Mouse (Mus musculus): ENCODE measurements around the gene Slc45a2.

Gene Slc45a2

DNA sequence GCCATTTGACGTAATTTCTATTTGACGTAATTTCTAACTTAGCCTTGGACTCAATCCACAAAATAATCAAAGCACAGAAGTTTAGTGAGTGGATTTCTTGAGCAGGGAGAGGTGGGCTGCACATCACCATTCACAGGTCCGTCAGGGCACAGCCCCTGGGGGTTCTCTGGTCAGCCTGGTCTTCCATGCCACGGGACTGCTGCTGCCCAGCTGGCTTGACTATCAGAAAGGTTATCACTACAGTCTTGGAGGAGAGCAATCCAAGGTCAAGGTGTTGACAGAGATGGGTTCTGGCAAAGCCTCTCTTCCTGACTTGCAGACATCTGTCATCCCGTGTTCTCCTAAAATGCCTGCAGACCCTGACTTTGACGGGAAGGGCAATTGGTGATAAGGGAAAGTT, 4.1 kb downstream of the Slc45a2 start:
- no peak for DNase-seq (ENCODE audit: low spot score)

DNA sequence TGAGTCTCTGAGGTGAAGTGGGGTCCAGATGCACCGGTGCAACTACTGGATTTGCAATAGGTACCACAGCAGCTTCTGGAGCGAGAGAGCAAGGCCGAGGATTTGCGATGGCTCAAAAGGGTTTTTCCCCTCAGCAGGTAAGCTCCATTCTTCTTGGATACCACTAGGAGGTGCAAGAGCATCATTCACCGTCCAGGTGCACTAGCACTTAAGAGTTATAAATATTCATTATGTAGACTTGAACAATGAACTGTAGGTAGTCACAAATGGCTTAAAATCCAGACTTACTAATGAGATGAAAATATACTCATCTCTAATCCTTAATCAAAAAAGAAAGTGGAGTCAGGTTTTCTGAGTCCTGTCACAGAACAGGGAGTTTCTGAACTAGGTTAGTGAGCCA, 8.2 kb downstream of the Slc45a2 start:
- DNase-seq (ENCODE audit: low spot score): no peak

DNA sequence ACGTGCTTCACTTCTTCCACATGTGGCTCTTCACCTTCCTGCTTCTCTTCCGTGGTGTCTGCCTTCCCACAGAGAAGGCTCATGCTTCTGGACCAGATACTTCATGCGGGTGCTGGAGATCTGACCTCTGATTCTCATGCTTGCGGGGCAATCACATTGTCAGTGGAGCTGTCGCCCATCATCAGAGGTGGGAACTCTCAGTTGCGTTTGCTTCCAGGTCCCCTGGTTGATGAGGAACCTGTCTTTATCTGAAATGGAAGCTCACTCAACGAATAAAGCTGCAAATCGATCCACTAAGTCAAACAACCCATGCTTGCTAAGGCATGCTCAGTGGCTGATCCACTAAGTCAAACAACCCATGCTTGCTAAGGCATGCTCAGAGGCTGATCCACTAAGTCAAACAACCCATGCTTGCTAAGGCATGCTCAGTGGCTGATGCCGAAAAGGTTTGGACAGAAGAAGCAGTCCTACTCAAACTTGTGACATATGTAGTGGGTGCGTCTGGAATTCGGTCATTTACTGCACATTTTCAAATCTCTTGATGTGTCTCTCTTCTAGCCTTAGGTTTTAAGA, 10.5 kb downstream of the Slc45a2 start:
- no peak for DNase-seq (ENCODE audit: low spot score)

DNA sequence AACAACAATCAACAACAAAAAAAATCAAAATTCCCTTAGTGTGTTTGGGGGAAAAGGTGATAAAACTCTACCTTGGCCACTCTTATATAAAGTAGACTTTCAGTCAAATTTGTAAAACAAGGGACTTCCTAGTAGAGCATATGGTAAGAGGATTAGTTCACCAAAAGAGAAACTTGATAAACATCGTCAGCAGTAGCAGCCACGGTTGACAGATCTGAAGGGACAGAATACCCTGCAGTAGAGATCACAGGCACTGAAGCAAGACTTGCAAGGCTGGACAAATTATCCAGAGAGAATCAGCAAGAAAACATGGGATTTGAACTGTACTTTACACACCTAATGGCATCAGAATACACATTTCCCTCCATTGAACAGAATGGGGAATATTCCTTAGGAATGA, 14.4 kb downstream of the Slc45a2 start:
- DNase-seq (ENCODE audit: low spot score): no peak

DNA sequence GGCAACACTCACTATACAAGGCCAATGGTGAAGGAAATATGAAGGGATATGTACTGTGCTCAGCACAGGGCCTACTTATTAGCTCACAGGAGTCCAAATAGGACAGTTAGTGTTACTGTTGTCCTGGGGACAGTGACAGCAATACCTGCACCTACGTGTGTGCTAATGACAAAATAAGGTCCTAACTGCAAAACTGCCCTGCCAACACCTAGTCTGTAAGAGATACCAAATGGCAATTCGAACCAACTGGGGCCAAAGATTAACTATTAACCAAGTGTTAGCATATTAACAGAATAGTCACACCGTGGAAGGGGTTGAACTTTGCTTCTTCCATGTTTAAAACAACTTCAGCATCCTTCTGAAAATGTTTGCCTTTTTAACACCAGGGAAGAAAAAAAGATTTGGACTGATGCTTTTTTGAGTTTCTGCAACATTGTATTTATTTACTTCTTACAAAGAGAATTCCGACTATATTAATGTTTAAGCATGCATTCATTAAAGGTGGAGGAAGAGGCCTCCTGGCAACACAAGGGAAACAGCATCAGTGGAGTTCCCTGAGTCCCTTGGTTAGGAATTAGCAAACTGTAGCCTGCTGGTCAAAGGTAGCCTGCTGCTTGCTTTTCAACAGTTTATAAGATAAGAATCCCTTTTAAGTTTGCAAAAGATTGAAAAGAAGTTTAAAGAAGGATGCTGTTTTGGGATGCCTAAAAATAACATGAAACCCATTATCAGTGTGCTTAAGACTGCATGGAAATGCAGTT, 26.5 kb downstream of the Slc45a2 start:
- no peak for DNase-seq (ENCODE audit: low spot score)

DNA sequence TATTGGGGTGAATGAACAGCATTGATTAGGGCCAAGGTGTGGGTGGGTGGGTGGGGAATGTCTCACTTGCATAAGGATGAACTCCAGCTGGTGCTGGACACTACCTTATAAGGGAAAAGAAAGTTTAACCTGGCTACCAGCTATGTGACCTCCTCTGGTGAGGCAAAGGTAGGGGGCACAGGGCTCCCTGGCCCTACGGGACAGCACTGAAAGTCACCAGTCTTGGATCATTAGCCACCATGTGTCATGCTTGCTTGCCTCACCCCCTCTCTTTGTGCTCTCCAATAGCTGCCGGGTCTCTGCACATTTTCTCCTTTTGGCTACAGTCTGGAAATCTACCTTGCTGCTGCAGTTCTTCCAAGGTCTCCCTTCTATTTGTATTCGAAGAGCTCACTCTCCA, 29.7 kb downstream of the Slc45a2 start:
- no peak for DNase-seq (ENCODE audit: low spot score)

DNA sequence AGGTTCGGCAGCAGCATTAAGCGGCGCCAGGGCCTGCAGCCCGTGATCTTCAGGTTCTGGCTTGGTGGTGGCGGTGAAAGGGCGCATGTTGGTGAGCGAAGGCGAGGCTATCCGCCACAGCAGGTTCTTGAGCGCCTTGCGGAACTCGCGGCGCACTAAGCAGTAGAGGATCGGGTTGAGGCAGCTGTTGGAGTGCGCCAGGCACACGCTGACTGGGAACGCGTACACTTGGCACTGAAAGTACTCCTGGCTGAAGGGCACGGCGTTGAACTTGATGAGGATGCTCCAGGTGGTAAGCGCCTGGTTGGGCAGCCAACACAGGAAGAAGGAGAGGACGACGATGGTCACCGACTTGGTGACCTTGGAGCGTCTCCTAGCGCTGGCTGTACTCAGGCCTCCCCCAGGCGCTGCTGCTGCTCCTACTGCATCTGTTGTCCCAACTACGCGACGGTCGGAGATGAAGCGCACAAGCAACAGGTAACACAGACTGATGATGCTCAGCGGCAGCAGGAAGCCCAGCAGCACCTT, 35.5 kb downstream of the Slc45a2 start:
- DNase-seq (ENCODE audit: low spot score): no peak

DNA sequence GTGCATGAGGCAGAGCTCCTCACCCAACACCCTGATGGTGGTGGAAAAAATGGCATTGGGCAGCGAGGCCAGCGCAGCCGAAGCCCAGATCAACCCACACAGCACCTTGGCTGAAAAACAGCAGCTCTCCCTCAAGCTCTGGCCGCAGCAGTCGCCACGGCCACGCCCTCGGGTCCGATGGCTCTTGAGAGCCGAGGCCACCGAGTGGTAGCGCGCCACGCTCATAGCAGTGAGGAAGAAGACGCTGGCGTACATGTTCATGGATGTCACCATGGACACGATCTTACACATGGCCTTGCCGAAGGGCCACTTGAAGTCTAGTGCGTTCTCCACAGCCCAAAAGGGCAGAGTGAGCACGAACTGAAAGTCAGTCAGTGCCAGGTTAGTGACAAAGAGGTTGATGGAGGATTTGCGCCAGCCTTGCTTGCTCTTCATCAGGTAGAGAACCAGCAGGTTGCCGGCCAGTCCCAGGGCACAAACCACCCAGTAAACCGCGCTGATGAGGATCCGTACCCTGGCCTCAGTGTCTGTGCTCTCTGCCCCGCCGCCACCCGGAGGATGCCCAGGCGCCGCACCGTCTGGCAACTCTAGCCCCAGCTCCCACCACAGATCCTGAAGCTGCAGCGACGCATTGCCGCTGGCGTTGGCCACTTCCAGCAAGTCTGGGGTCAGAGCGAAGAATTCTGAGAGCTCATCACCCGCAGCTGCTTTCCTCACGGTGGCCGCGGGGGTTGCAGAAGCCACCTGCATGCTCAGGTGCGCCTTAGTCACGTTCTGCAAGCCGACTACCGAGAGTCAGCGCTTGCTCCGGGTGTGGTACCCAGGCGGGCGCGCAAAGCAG, 36.2 kb downstream of the Slc45a2 start:
- DNase-seq (ENCODE audit: low spot score): no peak

DNA sequence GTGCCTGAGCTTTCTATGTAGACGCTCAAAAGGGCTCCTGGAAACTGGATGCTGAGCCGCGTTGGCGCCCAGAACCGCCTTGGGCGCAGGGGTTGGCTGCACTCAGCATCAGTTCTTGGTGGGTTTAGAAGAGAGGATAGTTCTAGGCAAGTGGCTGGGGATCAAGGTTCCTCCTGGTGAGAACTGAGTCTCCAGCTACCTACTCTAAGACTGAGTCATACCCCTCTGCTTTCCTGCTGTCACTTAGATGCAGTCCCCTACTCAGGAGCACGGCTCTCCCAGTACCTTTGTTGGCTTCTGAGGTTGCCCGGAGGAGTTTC, 36.8 kb downstream of the Slc45a2 start:
- no peak for DNase-seq (ENCODE audit: low spot score)

DNA sequence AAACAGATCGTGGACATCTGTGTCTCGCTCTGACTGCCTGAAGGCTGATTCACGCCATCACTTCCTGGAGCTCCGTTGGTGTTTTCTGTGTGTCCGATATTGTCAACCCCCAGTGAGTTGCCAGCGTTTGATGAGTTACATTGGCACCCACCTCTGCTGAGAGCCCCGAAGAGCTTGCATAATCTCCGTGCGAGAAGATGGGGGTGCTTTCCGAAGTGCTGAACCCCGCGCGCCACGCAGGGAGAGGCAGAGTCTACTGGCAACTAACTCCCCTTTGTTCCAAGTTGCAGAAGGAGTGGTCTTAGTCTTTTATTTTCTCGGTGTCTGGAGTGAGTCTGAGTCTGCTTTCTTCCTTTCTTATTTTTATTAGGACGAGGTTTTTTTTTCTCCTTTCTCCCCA, 37.2 kb downstream of the Slc45a2 start, which contains the start of gene Rxfp3:
Gene Rxfp3, minus strand, starts transcription at position 281 of the 400 bp plus-strand sequence.
- DNase-seq (ENCODE audit: low spot score): no peak

DNA sequence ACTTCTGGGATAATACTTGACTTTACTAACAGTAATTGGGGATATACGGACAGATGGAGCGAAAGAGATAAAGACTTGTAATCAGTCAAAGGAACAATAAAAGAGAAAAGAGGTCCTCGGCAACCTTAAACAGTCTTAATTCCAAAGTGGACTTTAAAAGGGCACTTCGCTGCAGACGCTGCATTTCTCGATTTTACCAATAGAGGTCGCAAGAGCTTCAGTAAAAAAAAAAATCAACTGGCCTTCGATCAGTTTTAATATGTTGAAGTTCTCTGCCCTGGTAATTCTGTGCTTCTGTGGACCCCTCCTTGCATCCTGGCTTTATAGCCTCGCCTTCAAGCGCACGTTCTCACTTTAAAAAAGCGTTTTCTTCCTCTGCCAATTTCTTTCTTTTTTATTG, 38.0 kb downstream of the Slc45a2 start:
- peak; percentile 12 for DNase-seq (ENCODE audit: low spot score)

DNA sequence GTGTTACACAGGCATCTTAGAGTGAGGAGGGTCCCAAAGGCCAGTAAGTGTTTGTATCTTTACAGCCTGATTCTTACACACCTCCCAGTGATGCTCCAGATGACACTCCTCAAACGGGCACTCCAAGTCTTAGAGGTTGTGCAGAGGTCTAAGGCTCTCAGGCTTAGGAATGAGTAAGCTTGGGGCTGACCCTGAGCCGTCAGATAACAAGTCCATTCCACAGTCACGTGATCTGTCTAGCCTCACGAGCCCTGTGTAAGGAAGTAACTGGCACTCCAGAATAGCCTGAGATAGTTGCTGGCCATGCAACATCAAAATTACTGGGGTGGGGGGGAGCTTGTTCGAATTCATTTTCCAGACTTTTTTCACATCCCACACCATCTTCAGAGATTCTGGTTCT, 39.5 kb downstream of the Slc45a2 start:
- no peak for DNase-seq (ENCODE audit: low spot score)

DNA sequence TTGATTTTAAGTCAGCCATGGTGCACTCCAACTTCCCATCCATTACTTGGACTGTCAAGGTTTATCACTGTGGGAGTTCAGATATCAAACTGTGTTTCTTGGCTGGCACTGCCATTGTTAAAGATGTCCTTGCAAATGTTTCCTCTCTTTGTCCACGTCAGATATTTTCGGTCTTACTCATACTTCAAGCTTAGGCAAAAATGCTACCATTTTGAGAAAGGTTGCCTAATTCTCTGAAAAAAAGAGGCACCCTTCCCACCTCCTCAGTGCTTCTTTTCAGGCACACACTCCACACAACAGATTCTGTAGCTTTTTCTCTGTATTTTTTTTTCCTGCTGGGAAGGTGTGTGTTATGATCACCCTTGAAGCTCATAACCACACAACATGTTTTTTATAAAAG, 40.7 kb downstream of the Slc45a2 start:
- DNase-seq (ENCODE audit: low spot score): no peak

DNA sequence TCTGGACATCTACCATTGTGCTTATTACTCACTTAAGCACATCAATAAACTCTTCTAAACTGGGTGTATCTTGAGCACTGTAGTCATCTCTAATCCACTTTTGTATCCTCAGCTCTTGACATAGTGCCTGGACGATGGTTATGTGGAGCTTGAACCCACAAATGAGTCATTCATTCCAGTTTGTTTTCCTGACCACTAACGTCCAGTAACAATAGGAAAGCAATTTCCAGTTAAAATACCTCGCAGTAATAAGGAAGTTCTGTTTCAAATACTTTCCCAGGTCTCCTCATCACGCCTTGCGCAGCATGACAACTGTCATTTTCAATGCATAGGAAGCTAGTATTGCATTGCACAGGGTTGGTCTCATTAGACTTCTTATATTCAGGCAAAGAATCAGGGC, 42.3 kb downstream of the Slc45a2 start:
- DNase-seq (ENCODE audit: low spot score): no peak

DNA sequence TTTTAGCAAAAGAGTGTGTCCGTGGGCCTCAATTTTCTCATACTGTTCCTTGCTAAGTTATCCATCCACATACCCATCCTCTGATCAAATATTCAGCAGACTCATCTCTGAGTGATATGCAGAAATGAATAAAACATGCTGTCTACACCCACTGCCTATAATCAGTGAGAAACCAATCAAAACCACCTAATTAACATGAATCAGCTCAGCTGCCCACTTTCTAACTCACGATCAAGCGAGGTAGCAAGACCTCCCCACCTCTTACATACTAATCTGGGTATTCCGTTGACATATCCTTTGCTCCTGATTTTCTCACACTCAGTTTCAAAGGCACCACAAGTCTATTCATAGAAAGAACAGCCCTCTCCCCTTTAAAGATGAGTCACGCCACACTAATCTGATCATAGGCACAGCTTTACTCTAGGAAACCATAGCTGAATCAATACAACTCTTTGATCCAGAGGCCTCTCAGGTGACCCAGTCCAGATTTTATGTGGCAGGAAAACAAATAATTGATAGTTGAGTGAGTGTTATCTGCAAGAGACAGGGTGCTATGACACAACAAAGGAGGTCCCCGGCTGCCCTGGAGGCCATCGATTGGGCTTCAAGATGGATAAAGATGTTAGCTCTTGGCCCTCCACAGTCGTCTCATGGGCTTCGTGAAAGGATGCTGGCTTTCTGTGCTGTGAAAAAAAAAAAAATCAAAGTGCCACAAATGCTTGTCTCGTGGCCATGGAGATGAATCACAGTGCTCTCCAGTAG, 53.3 kb downstream of the Slc45a2 start:
- no peak for DNase-seq (ENCODE audit: low spot score)

DNA sequence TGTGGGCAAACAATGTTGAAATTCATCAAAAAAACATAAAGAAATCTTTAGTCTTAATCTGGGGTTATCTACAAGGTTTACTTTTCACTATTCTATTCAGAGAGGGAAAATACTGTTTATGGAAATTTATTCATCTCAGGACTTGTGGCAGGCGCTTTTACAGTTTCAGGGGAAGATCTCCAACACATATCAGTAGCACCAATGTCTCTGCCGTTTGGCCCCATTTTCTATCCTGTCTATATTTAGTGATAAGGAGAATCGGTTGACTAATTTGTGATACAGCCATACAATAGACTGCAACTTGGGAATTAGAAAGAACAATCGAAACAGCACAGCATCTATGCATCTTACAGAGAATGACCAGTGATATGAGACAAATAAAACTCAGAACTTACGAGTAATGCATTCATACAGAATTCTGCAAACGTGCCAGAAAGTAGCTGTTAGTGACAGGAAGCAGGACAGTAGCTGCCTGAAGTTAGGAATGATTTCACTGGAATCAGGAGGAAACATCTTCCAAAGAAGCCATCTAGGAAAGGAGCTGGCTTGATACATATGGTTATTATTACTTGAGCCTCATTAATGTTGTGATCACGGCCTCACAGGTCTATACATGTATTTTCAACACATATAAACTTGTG, 54.0 kb downstream of the Slc45a2 start:
- no peak for DNase-seq (ENCODE audit: low spot score)

DNA sequence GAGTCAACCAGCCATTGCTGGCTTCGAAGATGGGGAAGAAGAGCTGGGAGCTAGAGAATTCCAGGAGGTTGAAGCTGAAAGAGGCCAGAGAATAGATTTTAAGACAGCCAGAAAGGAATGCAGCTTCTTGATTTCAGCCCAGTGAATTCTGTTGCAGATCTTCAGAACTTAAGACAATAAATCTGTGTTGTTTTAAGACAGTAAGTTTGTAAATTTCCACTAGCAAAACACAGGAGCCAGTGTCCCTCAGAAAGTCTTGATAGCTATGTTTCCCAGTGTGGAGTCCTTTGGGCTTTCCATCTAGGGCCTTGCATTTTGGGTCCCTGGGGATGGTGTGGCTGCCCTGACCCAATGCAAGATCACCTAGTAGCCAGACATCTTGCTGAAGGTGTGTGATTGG, 62.4 kb downstream of the Slc45a2 start:
- no peak for DNase-seq (ENCODE audit: low spot score)

DNA sequence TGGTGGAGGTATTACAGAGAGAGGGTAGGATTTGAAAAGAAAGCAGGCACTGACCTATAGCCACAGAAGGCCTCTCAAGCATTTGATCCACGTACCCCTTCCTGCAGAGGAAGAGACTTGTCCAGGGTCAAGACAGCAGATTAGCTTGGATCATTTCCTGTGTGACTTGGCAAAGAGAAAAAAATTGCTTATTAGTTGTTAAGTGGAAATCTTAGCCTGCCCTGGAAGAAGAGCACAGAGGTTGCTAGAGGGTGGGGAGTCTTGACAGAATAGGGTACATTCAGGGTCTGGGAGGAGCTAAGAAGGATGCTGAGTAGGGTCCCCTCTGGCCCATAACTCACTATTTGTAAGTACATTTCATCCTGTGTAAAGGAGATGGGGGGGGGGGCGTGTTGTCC, 63.6 kb downstream of the Slc45a2 start:
- DNase-seq (ENCODE audit: low spot score): no peak

DNA sequence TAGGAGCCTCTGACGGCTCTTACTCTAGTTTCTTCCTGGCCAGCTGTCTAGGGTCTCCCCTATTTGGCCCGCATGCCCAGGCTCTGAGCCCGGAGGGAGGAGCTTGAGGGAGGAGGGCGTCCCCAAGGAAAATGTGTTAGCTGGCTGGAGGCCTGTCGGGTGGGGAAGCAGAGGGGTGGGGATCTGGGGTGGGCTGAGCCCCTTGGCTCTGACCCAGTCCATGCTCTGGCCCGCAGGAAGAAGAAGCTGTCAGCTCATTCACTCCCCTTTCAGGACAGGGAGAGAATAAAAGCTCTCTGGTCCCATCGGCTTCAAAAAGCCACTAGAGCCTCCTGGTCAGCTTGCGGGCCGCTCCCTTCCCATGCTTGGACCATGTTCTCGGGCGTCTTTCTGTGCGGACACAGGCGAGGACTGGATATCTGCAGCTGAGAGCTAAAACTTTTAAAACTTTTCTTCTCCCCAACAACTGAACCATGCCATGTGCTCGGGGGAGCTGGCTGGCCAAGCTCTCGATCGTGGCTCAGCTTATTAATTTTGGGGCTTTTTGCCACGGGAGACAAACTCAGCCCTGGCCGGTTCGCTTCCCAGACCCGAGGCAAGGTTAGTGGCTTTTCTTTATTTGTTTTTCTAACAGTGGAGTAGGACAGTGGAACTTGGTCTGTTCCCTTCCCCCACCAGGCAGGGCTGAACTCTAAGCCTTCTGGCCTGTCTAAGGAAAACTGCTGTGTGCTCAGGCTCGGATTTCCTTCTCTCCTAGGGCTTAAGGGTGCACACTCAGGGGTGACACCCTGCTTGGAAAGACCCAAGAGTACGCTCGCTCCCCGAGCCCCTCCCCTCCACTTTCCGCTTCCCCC, 64.3 kb downstream of the Slc45a2 start, which contains the start of gene Adamts12:
Gene Adamts12, plus strand, starts transcription at position 233 of the 854 bp plus-strand sequence.
- DNase-seq (ENCODE audit: low spot score): no peak

DNA sequence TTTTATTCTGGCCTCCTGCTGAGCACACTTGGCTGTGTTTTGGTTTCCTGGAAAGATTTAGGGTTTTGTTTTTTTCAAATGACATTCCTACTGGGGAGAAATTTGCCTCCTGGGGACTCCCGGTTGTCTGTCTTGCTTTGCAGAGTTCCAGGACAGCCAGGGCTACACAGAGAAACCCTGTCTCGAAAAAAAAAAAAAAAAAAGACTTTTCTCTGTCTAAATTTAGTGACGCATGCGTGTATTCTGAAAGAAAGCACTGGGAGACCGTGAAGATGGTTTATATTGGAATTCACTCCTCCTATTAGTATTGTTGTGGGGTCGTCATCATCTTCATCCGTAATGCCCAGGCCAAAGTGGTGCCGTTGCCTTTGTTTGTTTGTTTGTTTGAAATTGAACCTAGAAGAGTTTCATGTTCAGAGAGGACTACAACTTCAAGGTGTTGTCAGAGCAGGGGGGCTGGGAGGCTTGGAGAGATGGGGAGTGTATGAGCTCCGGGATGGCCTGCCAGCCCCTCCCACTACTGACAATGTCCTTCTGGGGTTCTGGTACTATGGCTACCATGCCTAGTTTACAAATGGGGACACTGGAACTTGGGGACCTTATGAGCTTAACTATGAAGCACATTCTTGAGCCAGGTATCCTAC, 65.1 kb downstream of the Slc45a2 start:
- DNase-seq (ENCODE audit: low spot score): no peak
